Mouse (Mus musculus) limb, embryonic 13.5 days (tissue): ENCODE data around the gene Fpr3. TPM values are rescaled to one million over a fixed set of nuclear protein-coding genes. Genes with fewer than 3 reads are reported as not detected.
"Not testable (repeated sequence)": the region's sequence is repeated elsewhere in the genome, so short reads cannot be mapped to it uniquely, and the experiment has no call there.

Experiments used
- ATAC-seq: fragments of 200-750 bp; cut with Nextera tagmentation; 2 replicates; pipeline ENCODE4 v1.8.0; 2017; ENCODE audit warnings: low read depth, moderate number of reproducible peaks, moderate TSS enrichment; ENCODE audit not compliant: low FRiP score
- H3K27ac ChIP-seq: fragments of 300-500 bp; sonication (generic); 2 replicates; pipeline ENCODE4 v1.5.1; 2015; ENCODE audit warnings: inconsistent platforms, mild to moderate bottlenecking, moderate library complexity
- H3K27me3 ChIP-seq: fragments of 300-500 bp; sonication (generic); 2 replicates; pipeline ENCODE4 v1.6.1; 2015; ENCODE audit warnings: mild to moderate bottlenecking, inconsistent platforms
- H3K36me3 ChIP-seq: fragments of 300-500 bp; sonication (generic); 2 replicates; pipeline ENCODE4 v1.6.1; 2015; ENCODE audit warnings: inconsistent platforms, mild to moderate bottlenecking, moderate library complexity
- H3K4me1 ChIP-seq: fragments of 300-500 bp; sonication (generic); 2 replicates; pipeline ENCODE4 v1.6.1; 2015; ENCODE audit warnings: inconsistent platforms
- H3K4me2 ChIP-seq: fragments of 300-500 bp; sonication (generic); replicated peaks from 2 replicates; pipeline ENCODE4 v1.6.1; 2015; ENCODE audit warnings: inconsistent platforms, mild to moderate bottlenecking, moderate library complexity
- H3K4me3 ChIP-seq: fragments of 300-500 bp; sonication (generic); 2 replicates; pipeline ENCODE4 v1.5.1; 2015; ENCODE audit warnings: moderate library complexity, mild to moderate bottlenecking, inconsistent platforms
- H3K9ac ChIP-seq: fragments of 300-500 bp; sonication (generic); 2 replicates; pipeline ENCODE4 v1.6.1; 2015; ENCODE audit warnings: mild to moderate bottlenecking, inconsistent platforms
- H3K9me3 ChIP-seq: fragments of 300-500 bp; sonication (generic); 2 replicates; pipeline ENCODE4 v1.6.1; 2016; ENCODE audit warnings: inconsistent platforms
- WGBS: fragments of 180-500 bp; shearing (Covaris S2); methylation state at CpG from one replicate; pipeline ENCODE4 v1.1.7; 2015; 5-methylcytosine and 5-hydroxymethylcytosine counted together
- polyA plus RNA-seq: library from polyadenylated mRNA; unstranded; fragments of >200 nt; fragmentation: Nextera tagmentation; extraction: Ambion mirVana; gene quantifications from 2 replicates; pipeline ENCODE4 v1.2.1, GENCODE M21; 2015

Gene Fpr3
- polyA plus RNA-seq, 1 experiment from 2014 or later = not detected

DNA sequence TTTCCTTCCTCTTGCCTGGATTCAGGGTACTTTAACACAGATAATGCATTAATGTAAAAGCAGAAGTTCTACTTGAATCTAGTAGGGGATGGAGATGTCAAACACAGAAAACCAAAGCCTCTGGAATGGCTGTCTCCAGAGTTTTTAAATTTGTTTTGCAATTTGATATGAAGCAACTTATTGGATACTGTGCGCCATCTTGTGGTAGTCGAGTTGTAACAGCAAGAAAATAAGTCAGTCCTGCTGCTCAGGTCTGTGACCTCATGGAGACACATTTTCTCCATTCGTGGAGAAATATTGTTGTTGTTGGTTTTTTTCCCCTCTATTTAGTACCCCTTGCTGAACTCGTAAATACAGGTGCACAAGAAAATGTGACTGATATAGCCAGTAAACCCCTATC lies 8.4 kb downstream of the Fpr3 start:
- ATAC-seq = no peak
- H3K4me2 ChIP-seq = no peak overlapping the region
- under 1% methylated on average over 4 of the region's 4 CpGs for WGBS

DNA sequence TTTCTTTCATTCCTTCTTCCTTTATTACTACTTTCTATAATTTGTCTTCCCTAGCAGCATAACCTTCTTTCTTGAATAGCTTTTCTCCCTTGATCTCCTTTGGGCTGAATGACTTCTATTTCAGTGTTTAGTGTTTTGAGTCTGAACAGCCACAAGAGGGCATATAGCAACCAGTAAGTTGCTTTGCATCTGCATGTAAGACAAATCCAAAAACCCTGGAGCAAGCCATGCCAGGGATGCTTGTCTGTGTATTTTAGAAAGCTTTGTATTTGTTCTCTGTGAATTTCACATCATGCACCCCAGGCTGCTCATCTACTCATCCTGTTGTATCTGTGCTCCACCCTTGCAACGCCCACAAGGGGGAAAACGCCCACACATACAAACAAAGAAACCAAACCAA lies 11.6 kb downstream of the Fpr3 start:
- H3K27ac ChIP-seq = no peak overlapping the region
- 80% methylated on average over 2 of the region's 2 CpGs for WGBS
- ATAC-seq = no peak

More for the DNA sequence above, 8.4 kb downstream of the Fpr3 start:
- Histone ChIP-seq H3K4me3 (no peak overlapping the region), H3K9me3 (no peaks in the 10 kb centered on the region), H3K27me3 (no peaks in the 10 kb centered on the region), H3K9ac (no peak overlapping the region), H3K36me3 (no peaks in the 10 kb centered on the region), H3K4me1 (no peaks in the 10 kb centered on the region), H3K27ac (no peak overlapping the region)

DNA sequence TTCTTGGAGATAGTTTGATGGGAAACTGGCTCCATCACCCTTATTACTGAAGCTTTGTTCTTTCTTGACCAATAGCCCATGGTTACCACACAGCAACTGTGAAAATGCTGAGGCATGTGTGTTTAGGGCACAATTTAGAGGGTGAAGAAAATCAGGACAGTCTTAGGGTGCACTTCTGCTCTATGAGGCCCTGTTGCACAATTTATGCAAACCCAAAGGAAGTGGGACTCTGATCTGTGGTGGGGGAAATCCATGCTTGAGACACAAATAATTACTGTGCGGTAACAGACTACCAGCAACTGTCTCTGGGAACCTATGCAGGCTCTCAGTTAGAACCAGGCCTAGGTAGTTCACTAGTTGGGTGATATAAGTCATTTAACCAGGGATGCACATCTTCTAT lies 13.1 kb downstream of the Fpr3 start:
- H3K36me3 ChIP-seq = no peaks in the 10 kb centered on the region
- H3K27me3 ChIP-seq = no peaks in the 10 kb centered on the region
- H3K4me3 ChIP-seq = no peak overlapping the region
- H3K9me3 ChIP-seq = no peaks in the 10 kb centered on the region
- 86% methylated on average over 1 of the region's 1 CpGs for WGBS
- H3K4me1 ChIP-seq = no peaks in the 10 kb centered on the region
- H3K4me2 ChIP-seq = no peak overlapping the region
- no peak overlapping the region for H3K27ac ChIP-seq
- no peak for ATAC-seq
- H3K9ac ChIP-seq = no peak overlapping the region

More for the DNA sequence above, 11.6 kb downstream of the Fpr3 start:
- H3K9me3 ChIP-seq = no peaks in the 10 kb centered on the region
- H3K27me3 ChIP-seq = no peaks in the 10 kb centered on the region
- no peak overlapping the region for H3K4me3 ChIP-seq
- H3K4me1 ChIP-seq = no peaks in the 10 kb centered on the region
- no peaks in the 10 kb centered on the region for H3K36me3 ChIP-seq
- no peak overlapping the region for H3K4me2 ChIP-seq
- H3K9ac ChIP-seq = no peak overlapping the region

DNA sequence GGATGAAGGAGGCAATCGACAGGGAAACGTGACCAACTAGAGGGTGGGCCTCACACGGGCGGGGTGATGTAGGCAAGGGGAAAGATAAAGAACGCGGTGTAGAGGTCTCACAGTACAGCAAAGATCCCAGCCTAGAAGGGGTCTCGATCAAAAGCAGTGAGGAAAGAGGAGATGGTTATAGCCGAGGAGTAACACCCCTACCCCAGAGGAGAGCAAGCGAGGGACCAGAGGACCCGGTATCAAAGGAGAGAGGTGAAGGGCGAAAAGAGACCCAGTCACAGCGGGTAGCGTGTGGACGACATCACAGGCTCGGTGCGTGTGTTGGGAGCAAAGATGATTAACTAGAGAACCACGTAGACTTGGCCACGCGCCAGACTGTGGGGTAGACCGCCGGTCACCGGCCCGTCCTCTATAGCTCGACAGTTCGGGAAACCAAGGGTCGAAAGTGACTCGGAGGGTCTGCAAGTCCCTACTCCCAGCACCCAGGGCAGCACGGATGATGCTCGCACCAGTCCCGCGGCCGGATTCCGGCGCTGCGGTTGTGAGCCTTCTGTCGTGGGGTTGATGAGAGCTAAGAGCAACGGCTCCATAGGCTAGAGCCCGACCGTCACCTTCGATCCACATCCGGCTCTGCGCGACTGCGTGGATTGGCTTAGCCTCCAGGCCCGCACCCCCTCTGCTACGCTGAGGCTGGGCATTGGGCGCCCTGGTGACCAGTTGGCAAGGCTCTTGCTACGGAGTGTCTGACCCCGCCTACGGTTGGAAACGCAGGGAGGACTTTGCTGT lies 22.2 kb downstream of the Fpr3 start:
- Histone ChIP-seq H3K36me3 (no peaks in the 10 kb centered on the region), H3K27ac (peak overlapping the region; percentile 61; the same call in 1 of the 2 replicates), H3K9ac (peak overlapping the region; percentile 70), H3K4me1 (no peaks in the 10 kb centered on the region), H3K9me3 (no peaks in the 10 kb centered on the region), H3K27me3 (no peaks in the 10 kb centered on the region), H3K4me2 (peak overlapping the region; percentile 70), H3K4me3 (peak overlapping the region; percentile 52)
- peak; percentile 99 for ATAC-seq
- 16% methylated on average over 51 of the region's 51 CpGs for WGBS

GRCm38 (mm10) chr17:17912618-17913017 lies 25.0 kb downstream of the Fpr3 start:
- not testable (repeated sequence) for H3K4me1 ChIP-seq, H3K27me3 ChIP-seq, H3K9ac ChIP-seq, H3K27ac ChIP-seq, H3K36me3 ChIP-seq, H3K4me3 ChIP-seq, H3K9me3 ChIP-seq, ATAC-seq, H3K4me2 ChIP-seq
- WGBS = 83% methylated on average over 8 of the region's 8 CpGs

- Histone ChIP-seq H3K36me3 (no peaks in the 10 kb centered on the region), H3K27me3 (no peaks in the 10 kb centered on the region), H3K4me3 (no peak overlapping the region), H3K9me3 (no peaks in the 10 kb centered on the region), H3K27ac (no peak overlapping the region), H3K4me1 (no peaks in the 10 kb centered on the region), H3K4me2 (no peak overlapping the region), H3K9ac (no peak overlapping the region)
- WGBS = 89% methylated on average over 1 of the region's 1 CpGs
- ATAC-seq = no peak
Observed at GRCm38 (mm10) chr17:17917376-17917775, 29.7 kb downstream of the Fpr3 start.

DNA sequence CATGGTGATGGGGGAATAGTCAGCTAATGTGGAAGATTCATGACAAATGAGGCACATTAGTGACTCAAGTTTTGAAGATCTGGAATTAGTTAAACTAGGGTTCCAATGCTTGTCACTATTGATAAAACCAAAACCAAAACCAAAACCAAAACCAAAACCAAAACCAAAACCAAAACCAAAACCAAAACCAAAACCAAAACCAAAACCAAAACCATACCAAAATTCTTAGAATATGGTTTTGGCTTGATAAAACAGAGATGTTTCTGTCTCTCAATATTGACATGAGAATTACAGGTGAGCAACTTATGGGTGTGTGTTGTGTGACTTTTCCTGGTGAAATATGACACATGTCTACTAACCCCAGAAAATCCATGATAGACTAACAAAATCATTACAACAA lies 30.1 kb downstream of the Fpr3 start:
- no peaks in the 10 kb centered on the region for H3K4me1 ChIP-seq
- H3K27me3 ChIP-seq = no peaks in the 10 kb centered on the region
- no peaks in the 10 kb centered on the region for H3K36me3 ChIP-seq
- H3K4me3 ChIP-seq = no peak overlapping the region
- H3K9ac ChIP-seq = no peak overlapping the region
- no peak overlapping the region for H3K4me2 ChIP-seq
- ATAC-seq = no peak
- H3K9me3 ChIP-seq = no peaks in the 10 kb centered on the region
- H3K27ac ChIP-seq = no peak overlapping the region

- WGBS = 21% methylated on average over 1 of the region's 1 CpGs
- no peak overlapping the region for H3K9ac ChIP-seq
- no peak overlapping the region for H3K27ac ChIP-seq
- H3K9me3 ChIP-seq = peaks cover 1% of the 10 kb centered on the region
- ATAC-seq = no peak
- H3K27me3 ChIP-seq = no peaks in the 10 kb centered on the region
- H3K36me3 ChIP-seq = no peaks in the 10 kb centered on the region
- no peaks in the 10 kb centered on the region for H3K4me1 ChIP-seq
- no peak overlapping the region for H3K4me2 ChIP-seq
- no peak overlapping the region for H3K4me3 ChIP-seq
Observed at GRCm38 (mm10) chr17:17973443-17973842, 85.8 kb downstream of the Fpr3 start.

DNA sequence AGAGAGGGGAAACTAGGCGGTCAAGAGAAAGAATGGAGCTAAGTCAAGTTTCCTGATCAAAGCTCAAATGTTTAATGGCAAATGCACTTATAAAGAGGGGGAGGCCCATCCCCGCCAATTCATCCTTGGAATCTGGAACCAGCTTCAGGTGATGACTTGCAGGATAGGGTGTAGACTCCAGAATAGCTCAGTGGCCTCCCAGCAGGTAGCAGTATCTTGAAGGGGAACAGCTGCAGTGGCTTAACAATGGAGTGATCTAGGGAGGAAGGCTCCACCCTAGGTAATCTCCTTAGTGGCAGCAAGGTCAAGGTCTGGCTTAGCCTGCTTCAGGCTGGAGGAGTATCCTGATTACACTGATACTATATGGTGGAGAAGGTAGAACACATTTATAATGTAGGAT lies 93.6 kb downstream of the Fpr3 start:
- WGBS = 61% methylated on average over 2 of the region's 2 CpGs
- not testable (repeated sequence) for H3K36me3 ChIP-seq, H3K4me3 ChIP-seq, H3K27me3 ChIP-seq, H3K4me1 ChIP-seq, H3K27ac ChIP-seq, H3K4me2 ChIP-seq, H3K9me3 ChIP-seq, ATAC-seq, H3K9ac ChIP-seq

- H3K27ac ChIP-seq = no peak overlapping the region
- WGBS = 86% methylated on average over 1 of the region's 1 CpGs
- H3K9ac ChIP-seq = no peak overlapping the region
- no peak overlapping the region for H3K4me2 ChIP-seq
- no peak overlapping the region for H3K4me3 ChIP-seq
- ATAC-seq = no peak
- H3K36me3 ChIP-seq = no peaks in the 10 kb centered on the region
- no peaks in the 10 kb centered on the region for H3K27me3 ChIP-seq
- no peaks in the 10 kb centered on the region for H3K4me1 ChIP-seq
- H3K9me3 ChIP-seq = 0 out of 2 replicates have a peak, but pooled peaks cover 6% of the 10 kb centered on the region
Observed at GRCm38 (mm10) chr17:18004752-18005151, 117.1 kb downstream of the Fpr3 start.

Other genes starting within 250 kb of the Fpr3 start
- gene Vmn2r90, start 184.1 kb upstream of the Fpr3 start, polyA plus RNA-seq = not detected in 2 replicates
- 56.0 and 59.7 TPM in 2 replicates for gene Spaca6, start 60.7 kb upstream of the Fpr3 start, polyA plus RNA-seq
- 1.5 and 1.7 TPM in 2 replicates for gene Has1, start 32.6 kb upstream of the Fpr3 start, polyA plus RNA-seq
- gene Fpr1, start 3.9 kb upstream of the Fpr3 start, polyA plus RNA-seq = not detected in 2 replicates
- not detected in 2 replicates for gene Fpr2, start within 50 bp of the Fpr3 start, polyA plus RNA-seq
- gene Fpr-rs4, start 133.9 kb downstream of the Fpr3 start, polyA plus RNA-seq = not detected in 2 replicates
- not detected in 2 replicates for gene Vmn2r124, start 161.6 kb downstream of the Fpr3 start, polyA plus RNA-seq
- gene Vmn2r91, start 197.2 kb downstream of the Fpr3 start, polyA plus RNA-seq = not detected in 2 replicates